Mouse (Mus musculus): ENCODE measurements around the gene Olfr1043.

GRCm38 (mm10) chr2:86135828-86136227 is 31.5 kb downstream of the Olfr1043 start, which contains the start of gene Olfr1039:
- TF ChIP-seq ZNF384 (IDR thresholded peaks at IDR 0.05; ENCODE audit: low read depth, low read length) (no peak), CHD2 (IDR thresholded peaks at IDR 0.05; ENCODE audit: low read depth, low read length) (no peak), MAFK (IDR thresholded peaks at IDR 0.05; ENCODE audit: insufficient read depth, low read depth, low read length) (no peak)

Measured in ES-E14 (cell line).